Mouse (Mus musculus) liver, adult 2 months (tissue): ENCODE data around the gene Mrnip. TPM values are rescaled to one million over a fixed set of nuclear protein-coding genes. Genes with fewer than 3 reads are reported as not detected.

Experiments
- DNase-seq: peaks from one replicate; pipeline ENCODE4 v3.0.0-alpha.2; 2011; ENCODE audit warnings: low read depth, low spot score; ENCODE audit errors: extremely low read depth
- H3K27ac ChIP-seq: fragments of 200-500 bp; replicated peaks from 2 replicates; pipeline ENCODE4 v1.5.1; 2012; ENCODE audit warnings: low read depth, mild to moderate bottlenecking, control low read depth, inconsistent platforms, low read length; ENCODE audit not compliant: insufficient read depth
- H3K27me3 ChIP-seq: fragments of 200-500 bp; 2 replicates; pipeline ENCODE4 v1.6.1; 2012; ENCODE audit warnings: mild to moderate bottlenecking, moderate library complexity, low read length, inconsistent platforms; ENCODE audit not compliant: control insufficient read depth, insufficient read depth
- H3K36me3 ChIP-seq: fragments of 200-500 bp; 2 replicates; pipeline ENCODE4 v1.6.1; 2012; ENCODE audit warnings: low read length, inconsistent platforms; ENCODE audit not compliant: control insufficient read depth, insufficient read depth
- H3K4me1 ChIP-seq: fragments of 200-500 bp; 2 replicates; pipeline ENCODE4 v1.6.1; 2011; ENCODE audit warnings: low read length; ENCODE audit not compliant: control insufficient read depth, insufficient read depth
- H3K4me3 ChIP-seq: fragments of 200-500 bp; 2 replicates; pipeline ENCODE4 v1.5.1; 2011; ENCODE audit warnings: low read depth, mild to moderate bottlenecking, control low read depth, low read length, moderate library complexity; ENCODE audit not compliant: insufficient read depth
- H3K79me2 ChIP-seq: fragments of 200-500 bp; 2 replicates; pipeline ENCODE4 v1.6.1; 2012; ENCODE audit warnings: inconsistent platforms, mild to moderate bottlenecking, low read length, moderate library complexity; ENCODE audit not compliant: control insufficient read depth, insufficient read depth
- H3K9ac ChIP-seq: fragments of 200-500 bp; 2 replicates; pipeline ENCODE4 v1.6.1; 2012; ENCODE audit warnings: low read depth, mild to moderate bottlenecking, control low read depth, inconsistent platforms, low read length
- CTCF ChIP-seq: fragments of 200-500 bp; IDR thresholded peaks from 2 replicates; pipeline ENCODE4 v1.5.1; 2011; ENCODE audit warnings: low read depth, low read length, control low read depth
- POLR2A ChIP-seq: fragments of 200-500 bp; IDR thresholded peaks from 2 replicates; pipeline ENCODE4 v1.6.1; 2011; ENCODE audit warnings: low read length, control low read depth; ENCODE audit not compliant: insufficient read depth; ENCODE audit errors: extremely low read depth
- WGBS: fragments of 180-500 bp; shearing (Covaris S2); methylation state at CpG from one replicate; pipeline ENCODE4 v1.1.7; 2018; 5-methylcytosine and 5-hydroxymethylcytosine counted together
- polyA plus RNA-seq: library from polyadenylated mRNA; depleted of rRNA; stranded (reverse); fragments of >200 nt; gene quantifications from 2 replicates; pipeline ENCODE4 v1.2.3, GENCODE M21; 2012
- total RNA-seq: library from RNA; depleted of rRNA; stranded (reverse); fragments of >200 nt; gene quantifications from 2 replicates; pipeline ENCODE4 v1.2.3, GENCODE M21; 2014

Mrnip gene
- total and polyA plus RNA-seq, 2 experiments = 8.5 to 9.9 TPM

GRCm38 (mm10) chr11:50229252-50229910 lies 55.1 kb downstream of the Mrnip start:
- Histone ChIP-seq H3K4me3 (no peak overlapping the region), H3K79me2 (peaks cover 15% of the 10 kb centered on the region; the same call in 1 of the 2 replicates), H3K36me3 (peaks cover 5% of the 10 kb centered on the region; the same call in 1 of the 2 replicates), H3K27ac (no peak overlapping the region), H3K4me1 (peaks cover 26% of the 10 kb centered on the region), H3K27me3 (no peaks in the 10 kb centered on the region), H3K9ac (0 out of 2 replicates have a peak overlapping the region, but pooled peaks have one; percentile 7)
- TF ChIP-seq CTCF (no peak), POLR2A (no peak)
- 71% methylated on average over 7 of the region's 7 CpGs for WGBS
- DNase-seq = peak; percentile 42

- H3K79me2 ChIP-seq = peaks cover 11% of the 10 kb centered on the region; the same call in 1 of the 2 replicates
- TF ChIP-seq CTCF (no peak), POLR2A (no peak)
- H3K4me3 ChIP-seq = no peak overlapping the region
- WGBS = 81% methylated on average over 45 of the region's 45 CpGs
- peaks cover 5% of the 10 kb centered on the region; the same call in 1 of the 2 replicates for H3K36me3 ChIP-seq
- H3K9ac ChIP-seq = no peak overlapping the region
- peaks cover 26% of the 10 kb centered on the region for H3K4me1 ChIP-seq
- H3K27ac ChIP-seq = no peak overlapping the region
- no peak for DNase-seq
- no peaks in the 10 kb centered on the region for H3K27me3 ChIP-seq
These were observed 56.4 kb downstream of the Mrnip start for GRCm38 (mm10) chr11:50230481-50231304.

GRCm38 (mm10) chr11:50231411-50231810 lies 57.2 kb downstream of the Mrnip start:
- Histone ChIP-seq H3K9ac (no peak overlapping the region), H3K79me2 (peaks cover 4% of the 10 kb centered on the region; the same call in 1 of the 2 replicates), H3K27ac (no peak overlapping the region), H3K36me3 (peaks cover 5% of the 10 kb centered on the region; the same call in 1 of the 2 replicates), H3K27me3 (no peaks in the 10 kb centered on the region), H3K4me3 (no peak overlapping the region), H3K4me1 (peaks cover 22% of the 10 kb centered on the region)
- peak; percentile 63 for DNase-seq
- 34% methylated on average over 8 of the region's 8 CpGs for WGBS
- TF ChIP-seq CTCF = peak; percentile 51
- no peak for TF ChIP-seq POLR2A

GRCm38 (mm10) chr11:50233022-50233421 lies 58.8 kb downstream of the Mrnip start:
- Histone ChIP-seq H3K4me1 (peaks cover 18% of the 10 kb centered on the region), H3K36me3 (peaks cover 5% of the 10 kb centered on the region; the same call in 1 of the 2 replicates), H3K9ac (no peak overlapping the region), H3K79me2 (peaks cover 1% of the 10 kb centered on the region; the same call in 1 of the 2 replicates), H3K27me3 (no peaks in the 10 kb centered on the region), H3K4me3 (no peak overlapping the region), H3K27ac (no peak overlapping the region)
- WGBS = 89% methylated on average over 13 of the region's 13 CpGs
- no peak for TF ChIP-seq POLR2A
- TF ChIP-seq CTCF = no peak
- DNase-seq = no peak

GRCm38 (mm10) chr11:50233993-50234392 lies 59.7 kb downstream of the Mrnip start:
- no peaks in the 10 kb centered on the region for H3K79me2 ChIP-seq
- DNase-seq = no peak
- no peak overlapping the region for H3K9ac ChIP-seq
- H3K4me1 ChIP-seq = peaks cover 14% of the 10 kb centered on the region
- 94% methylated on average over 11 of the region's 11 CpGs for WGBS
- H3K36me3 ChIP-seq = peaks cover 5% of the 10 kb centered on the region; the same call in 1 of the 2 replicates
- no peak overlapping the region for H3K4me3 ChIP-seq
- no peak overlapping the region for H3K27ac ChIP-seq
- no peaks in the 10 kb centered on the region for H3K27me3 ChIP-seq
- TF ChIP-seq CTCF (peak; percentile 52), POLR2A (no peak)

- peaks cover 5% of the 10 kb centered on the region; the same call in 1 of the 2 replicates for H3K36me3 ChIP-seq
- TF ChIP-seq CTCF (no peak), POLR2A (no peak)
- H3K4me3 ChIP-seq = no peak overlapping the region
- H3K4me1 ChIP-seq = peaks cover 9% of the 10 kb centered on the region
- H3K9ac ChIP-seq = no peak overlapping the region
- H3K27me3 ChIP-seq = no peaks in the 10 kb centered on the region
- no peaks in the 10 kb centered on the region for H3K79me2 ChIP-seq
- H3K27ac ChIP-seq = no peak overlapping the region
- 96% methylated on average over 25 of the region's 25 CpGs for WGBS
- no peak for DNase-seq
These were observed 60.4 kb downstream of the Mrnip start for GRCm38 (mm10) chr11:50234606-50235005.
